Mouse (Mus musculus): ENCODE measurements around the gene Muc20. TPM values are rescaled to one million over a fixed set of nuclear protein-coding genes. Genes with fewer than 3 reads are reported as not detected.

Gene Muc20
- total RNA-seq (2014; rRNA removed) (not detected in 2 replicates), polyA plus RNA-seq (2015; fragmentation: Nextera tagmentation; extraction: Ambion mirVana) (not detected in 2 replicates)

DNA sequence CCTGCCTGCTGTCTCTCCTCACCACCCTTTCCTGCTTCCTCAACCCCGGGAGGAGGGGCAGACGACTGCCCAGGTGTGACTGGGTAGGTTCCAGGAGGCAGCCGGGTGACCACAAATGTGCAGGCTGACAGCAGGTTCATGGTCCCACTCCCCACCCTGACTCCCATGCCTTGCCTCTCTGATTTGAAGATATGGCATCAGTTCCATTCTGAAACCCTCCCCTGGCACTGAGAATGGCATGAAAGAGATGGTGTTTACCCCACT, at the start of gene Muc20:
TSS of gene Muc20 (minus strand) at position 10 of the 264 bp plus-strand sequence.
- H3K4me1 ChIP-seq (ENCODE audit: insufficient read depth, low read length) = no peaks in the 10 kb centered on the region
- no peaks in the 10 kb centered on the region for H3K36me3 ChIP-seq (ENCODE audit: insufficient read depth, low read length)
- no peak within 1 kb of the TSS for H3K27ac ChIP-seq
- H3K9me3 ChIP-seq (ENCODE audit: low read length) = no peaks in the 10 kb centered on the region
- H3K27me3 ChIP-seq (ENCODE audit: insufficient read depth, low read length) = no peaks in the 10 kb centered on the region
- H3K9ac ChIP-seq (replicated peaks; ENCODE audit: low read length) = no peak within 1 kb of the TSS
- DNase-seq (ENCODE audit: low spot score) (no peak), ATAC-seq (no peak)
- no peak within 1 kb of the TSS for H3K4me2 ChIP-seq (ENCODE audit: low read depth, low read length)
- H3K4me3 ChIP-seq (ENCODE audit: low read length) = no peak within 1 kb of the TSS
- 78% methylated on average over 3 of the region's 3 CpGs for WGBS
- no peak for TF ChIP-seq CTCF (IDR thresholded peaks at IDR 0.05; ENCODE audit: low read depth)

DNA sequence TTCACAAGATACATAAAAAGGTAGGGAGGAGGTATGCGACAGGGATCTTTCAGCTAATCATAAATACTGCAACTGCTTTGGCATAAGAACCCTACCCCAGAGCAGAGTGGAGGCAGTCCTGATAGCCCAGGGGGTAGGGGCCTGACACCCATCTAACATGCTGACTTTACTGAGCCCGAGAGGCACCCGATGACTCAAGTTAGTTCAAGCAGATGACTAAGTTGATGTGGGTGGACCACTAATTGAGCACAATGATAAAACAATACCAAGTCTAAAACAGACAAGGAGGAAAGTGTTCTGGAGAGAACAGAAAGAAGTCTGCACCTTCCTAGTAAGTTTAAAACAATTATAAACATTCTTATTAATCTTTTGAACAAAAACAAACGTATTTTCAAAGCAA, 34.3 kb upstream of the Muc20 start:
- Histone ChIP-seq H3K9me3 (ENCODE audit: low read length) (no peaks in the 10 kb centered on the region), H3K27me3 (ENCODE audit: insufficient read depth, low read length) (no peaks in the 10 kb centered on the region), H3K4me2 (ENCODE audit: low read depth, low read length) (no peak overlapping the region), H3K27ac (no peak overlapping the region), H3K36me3 (ENCODE audit: insufficient read depth, low read length) (peaks cover 48% of the 10 kb centered on the region), H3K4me1 (ENCODE audit: insufficient read depth, low read length) (no peaks in the 10 kb centered on the region), H3K9ac (replicated peaks; ENCODE audit: low read length) (no peak overlapping the region), H3K4me3 (ENCODE audit: low read length) (no peak overlapping the region)
- no peak for TF ChIP-seq CTCF (IDR thresholded peaks at IDR 0.05; ENCODE audit: low read depth)
- ATAC-seq (no peak), DNase-seq (ENCODE audit: low spot score) (no peak)
- 90% methylated on average over 4 of the region's 4 CpGs for WGBS

GRCm38 (mm10) chr16:32829104-32829503, 31.9 kb upstream of the Muc20 start:
- no peaks in the 10 kb centered on the region for H3K4me1 ChIP-seq (ENCODE audit: insufficient read depth, low read length)
- WGBS = 93% methylated on average over 11 of the region's 11 CpGs
- no peak overlapping the region for H3K4me3 ChIP-seq (ENCODE audit: low read length)
- no peak overlapping the region for H3K27ac ChIP-seq
- no peak for TF ChIP-seq CTCF (IDR thresholded peaks at IDR 0.05; ENCODE audit: low read depth)
- no peaks in the 10 kb centered on the region for H3K27me3 ChIP-seq (ENCODE audit: insufficient read depth, low read length)
- H3K4me2 ChIP-seq (ENCODE audit: low read depth, low read length) = no peak overlapping the region
- H3K36me3 ChIP-seq (ENCODE audit: insufficient read depth, low read length) = peaks cover 52% of the 10 kb centered on the region
- DNase-seq (ENCODE audit: low spot score) (no peak), ATAC-seq (no peak)
- no peak overlapping the region for H3K9ac ChIP-seq (replicated peaks; ENCODE audit: low read length)
- H3K9me3 ChIP-seq (ENCODE audit: low read length) = no peaks in the 10 kb centered on the region

DNA sequence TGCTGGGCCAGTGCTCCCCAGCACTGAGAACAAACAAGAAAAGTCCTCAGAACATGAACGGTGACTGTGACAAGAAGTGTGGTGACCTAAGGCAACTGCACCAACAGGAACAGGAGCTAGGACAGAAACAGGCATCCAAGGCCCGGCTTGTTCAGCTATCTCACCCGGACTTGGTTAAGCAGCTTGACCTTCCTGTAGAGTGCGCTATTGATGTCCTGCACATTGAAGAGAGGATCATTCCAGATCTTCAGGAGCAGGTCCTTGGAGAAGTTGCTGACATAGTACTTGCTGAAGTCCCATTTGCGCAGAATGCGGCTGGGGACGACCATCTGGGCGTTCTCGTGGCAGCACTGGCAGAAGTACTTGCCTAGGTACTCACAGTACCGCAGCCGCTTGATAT, 29.3 kb upstream of the Muc20 start:
- no peak overlapping the region for H3K4me3 ChIP-seq (ENCODE audit: low read length)
- no peaks in the 10 kb centered on the region for H3K9me3 ChIP-seq (ENCODE audit: low read length)
- no peak overlapping the region for H3K27ac ChIP-seq
- H3K36me3 ChIP-seq (ENCODE audit: insufficient read depth, low read length) = peaks cover 75% of the 10 kb centered on the region
- WGBS = 96% methylated on average over 11 of the region's 11 CpGs
- H3K4me1 ChIP-seq (ENCODE audit: insufficient read depth, low read length) = no peaks in the 10 kb centered on the region
- TF ChIP-seq CTCF (IDR thresholded peaks at IDR 0.05; ENCODE audit: low read depth) = no peak
- DNase-seq (ENCODE audit: low spot score) (no peak), ATAC-seq (no peak)
- no peak overlapping the region for H3K9ac ChIP-seq (replicated peaks; ENCODE audit: low read length)
- H3K4me2 ChIP-seq (ENCODE audit: low read depth, low read length) = no peak overlapping the region
- H3K27me3 ChIP-seq (ENCODE audit: insufficient read depth, low read length) = no peaks in the 10 kb centered on the region

DNA sequence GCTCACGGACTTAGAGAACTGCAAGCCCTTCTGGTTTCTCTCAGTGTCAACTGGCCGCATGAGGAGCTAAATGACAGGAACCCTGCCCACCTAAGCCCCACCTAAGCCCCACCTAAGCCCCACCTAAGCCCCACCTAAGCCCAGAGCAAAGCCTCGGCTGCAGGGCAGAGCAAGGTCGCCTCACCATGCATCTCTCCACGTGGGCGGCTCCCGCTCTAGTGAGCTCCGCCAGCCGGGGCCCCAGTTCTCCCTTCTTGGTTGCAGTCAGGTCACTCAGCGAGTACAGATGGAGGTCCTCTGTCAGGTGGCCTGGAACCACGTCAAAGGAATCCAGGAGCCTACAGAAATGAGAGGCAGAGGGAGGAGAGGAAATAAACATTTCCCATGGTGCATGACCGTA, 28.1 kb upstream of the Muc20 start:
- ATAC-seq = no peak
- no peaks in the 10 kb centered on the region for H3K4me1 ChIP-seq (ENCODE audit: insufficient read depth, low read length)
- no peak overlapping the region for H3K9ac ChIP-seq (replicated peaks; ENCODE audit: low read length)
- no peak overlapping the region for H3K4me3 ChIP-seq (ENCODE audit: low read length)
- no peak overlapping the region for H3K4me2 ChIP-seq (ENCODE audit: low read depth, low read length)
- DNase-seq (ENCODE audit: low spot score) = no peak
- WGBS = 82% methylated on average over 12 of the region's 12 CpGs
- no peaks in the 10 kb centered on the region for H3K9me3 ChIP-seq (ENCODE audit: low read length)
- no peaks in the 10 kb centered on the region for H3K27me3 ChIP-seq (ENCODE audit: insufficient read depth, low read length)
- no peak overlapping the region for H3K27ac ChIP-seq
- TF ChIP-seq CTCF (IDR thresholded peaks at IDR 0.05; ENCODE audit: low read depth) = no peak
- peaks cover 80% of the 10 kb centered on the region for H3K36me3 ChIP-seq (ENCODE audit: insufficient read depth, low read length)

- Histone ChIP-seq H3K4me1 (ENCODE audit: insufficient read depth, low read length) (no peaks in the 10 kb centered on the region), H3K36me3 (ENCODE audit: insufficient read depth, low read length) (peaks cover 73% of the 10 kb centered on the region)
- WGBS = 96% methylated on average over 13 of the region's 13 CpGs
Observed at GRCm38 (mm10) chr16:32824061-32824460, 26.8 kb upstream of the Muc20 start.

DNA sequence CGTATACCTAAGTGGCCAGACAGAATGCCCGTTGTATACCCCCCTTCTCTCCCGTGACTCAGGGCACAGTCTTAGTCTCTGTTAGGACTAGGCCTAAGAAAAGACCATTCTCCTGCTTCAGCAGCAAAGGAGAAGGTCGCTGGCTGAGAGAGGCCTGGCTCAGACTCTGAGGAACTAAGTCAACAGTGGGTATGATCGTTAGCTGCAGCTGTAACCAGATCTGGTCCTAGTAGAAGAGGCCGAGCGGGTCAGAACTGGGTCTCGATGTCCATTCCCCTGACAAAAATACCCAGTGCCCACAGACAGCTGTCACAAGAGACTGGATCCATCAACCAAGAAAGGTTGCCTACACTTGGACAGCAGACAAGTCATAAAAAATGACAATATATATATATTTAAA, 26.3 kb upstream of the Muc20 start:
- H3K27ac ChIP-seq = no peak overlapping the region
- TF ChIP-seq CTCF (IDR thresholded peaks at IDR 0.05; ENCODE audit: low read depth) = no peak
- no peaks in the 10 kb centered on the region for H3K4me1 ChIP-seq (ENCODE audit: insufficient read depth, low read length)
- no peak for ATAC-seq
- no peaks in the 10 kb centered on the region for H3K27me3 ChIP-seq (ENCODE audit: insufficient read depth, low read length)
- no peak overlapping the region for H3K9ac ChIP-seq (replicated peaks; ENCODE audit: low read length)
- H3K36me3 ChIP-seq (ENCODE audit: insufficient read depth, low read length) = peaks cover 68% of the 10 kb centered on the region
- 90% methylated on average over 8 of the region's 8 CpGs for WGBS
- no peak for DNase-seq (ENCODE audit: low spot score)
- H3K4me2 ChIP-seq (ENCODE audit: low read depth, low read length) = no peak overlapping the region
- H3K4me3 ChIP-seq (ENCODE audit: low read length) = no peak overlapping the region
- H3K9me3 ChIP-seq (ENCODE audit: low read length) = no peaks in the 10 kb centered on the region

More at GRCm38 (mm10) chr16:32824061-32824460, 26.8 kb upstream of the Muc20 start:
- Histone ChIP-seq H3K4me3 (ENCODE audit: low read length) (no peak overlapping the region), H3K4me2 (ENCODE audit: low read depth, low read length) (no peak overlapping the region), H3K27ac (no peak overlapping the region), H3K27me3 (ENCODE audit: insufficient read depth, low read length) (no peaks in the 10 kb centered on the region), H3K9ac (replicated peaks; ENCODE audit: low read length) (no peak overlapping the region), H3K9me3 (ENCODE audit: low read length) (no peaks in the 10 kb centered on the region)
- no peak for TF ChIP-seq CTCF (IDR thresholded peaks at IDR 0.05; ENCODE audit: low read depth)
- DNase-seq (ENCODE audit: low spot score) = no peak
- ATAC-seq = no peak

All from hindbrain, postnatal 0 days (tissue).